Mouse (Mus musculus) ES-Bruce4 (cell line): ENCODE results near the gene Krt16. TPM values are rescaled to one million over a fixed set of nuclear protein-coding genes. Genes with fewer than 3 reads are reported as not detected.

Experiments
- H3K27ac ChIP-seq: 2 replicates; pipeline ENCODE4 v1.5.1; 2012; ENCODE audit warnings: low read length, inconsistent platforms; ENCODE audit not compliant: insufficient read depth
- H3K27me3 ChIP-seq: 2 replicates; pipeline ENCODE4 v1.6.1; 2012; ENCODE audit warnings: mild to moderate bottlenecking, low read length, inconsistent platforms; ENCODE audit not compliant: control insufficient read depth, poor library complexity, insufficient read depth, severe bottlenecking
- H3K36me3 ChIP-seq: 2 replicates; pipeline ENCODE4 v1.6.1; 2012; ENCODE audit warnings: inconsistent platforms, mild to moderate bottlenecking, low read length, moderate library complexity; ENCODE audit not compliant: control insufficient read depth, poor library complexity, insufficient read depth, severe bottlenecking
- H3K4me1 ChIP-seq: one replicate; pipeline ENCODE4 v1.8.1; 2011; ENCODE audit warnings: low read length; ENCODE audit not compliant: control insufficient read depth, insufficient read depth
- H3K4me3 ChIP-seq: 2 replicates; pipeline ENCODE4 v1.5.1; 2011; ENCODE audit warnings: low read depth, mild to moderate bottlenecking, low read length
- H3K9ac ChIP-seq: 2 replicates; pipeline ENCODE4 v1.6.1; 2012; ENCODE audit warnings: low read depth, mild to moderate bottlenecking, inconsistent platforms; ENCODE audit not compliant: poor library complexity, severe bottlenecking
- H3K9me3 ChIP-seq: replicated peaks from 2 replicates; pipeline ENCODE4 v1.6.1; 2012; ENCODE audit warnings: mild to moderate bottlenecking, low read length, inconsistent platforms; ENCODE audit not compliant: control insufficient read depth, poor library complexity, insufficient read depth, severe bottlenecking
- CTCF ChIP-seq: IDR thresholded peaks from one replicate; pipeline ENCODE4 v1.8.1; 2011; ENCODE audit warnings: low read depth, low read length
- EP300 ChIP-seq: IDR thresholded peaks from 2 replicates; pipeline ENCODE4 v1.6.1; 2011; ENCODE audit warnings: low read depth, low read length; ENCODE audit not compliant: insufficient read depth
- POLR2A ChIP-seq: IDR thresholded peaks from one replicate; pipeline ENCODE4 v1.8.1; 2011; ENCODE audit warnings: low read length; ENCODE audit not compliant: insufficient read depth
- polyA plus RNA-seq: library from polyadenylated mRNA; stranded (reverse); fragments of >200 nt; gene quantifications from 2 replicates; pipeline ENCODE4 v1.2.4, GENCODE M21; 2011; ENCODE audit warnings: low read depth; ENCODE audit not compliant: missing spikeins, insufficient read depth, insufficient read length

The Krt16 gene
- polyA plus RNA-seq = 0.99 TPM in 1 of 2 replicates, not detected in the other

- no peak within 1 kb of the TSS for H3K4me3 ChIP-seq
- no peak within 1 kb of the TSS for H3K27ac ChIP-seq
- peaks cover 5% of the 10 kb centered on the region for H3K4me1 ChIP-seq
- no peaks in the 10 kb centered on the region for H3K27me3 ChIP-seq
- no peak within 1 kb of the TSS for H3K9ac ChIP-seq
- TF ChIP-seq EP300 (no peak), CTCF (no peak), POLR2A (no peak)
- no peaks in the 10 kb centered on the region for H3K36me3 ChIP-seq
- H3K9me3 ChIP-seq = no peaks in the 10 kb centered on the region
Measured at GRCm38 (mm10) chr11:100248852-100249465, at the start of gene Krt16. Gene Krt16 (minus strand): TSS chr11:100248902.

DNA sequence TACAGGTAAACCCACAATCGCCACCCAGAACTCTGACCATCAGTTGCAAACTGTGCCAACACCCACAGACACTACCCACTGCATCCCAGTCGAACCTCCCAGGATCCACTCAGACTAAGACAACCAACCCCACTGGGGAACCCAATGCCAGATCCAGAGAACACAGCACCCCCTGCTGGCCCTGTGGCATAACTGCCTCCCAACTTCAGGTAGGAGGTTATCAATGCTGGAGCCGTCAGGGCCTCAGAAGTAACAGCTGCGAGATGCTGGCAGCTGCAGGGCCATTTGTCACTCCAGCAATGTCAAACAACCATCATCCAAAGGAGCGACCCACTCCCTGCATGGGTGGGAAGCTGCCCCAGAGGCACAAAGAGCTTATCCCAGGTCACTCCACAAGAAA lies 49.1 kb upstream of the Krt16 start:
- no peaks in the 10 kb centered on the region for H3K9me3 ChIP-seq
- peak overlapping the region; percentile 30 for H3K4me3 ChIP-seq
- H3K4me1 ChIP-seq = no peaks in the 10 kb centered on the region
- TF ChIP-seq EP300 = no peak
- TF ChIP-seq CTCF = peak; percentile 83
- no peak for TF ChIP-seq POLR2A
- H3K36me3 ChIP-seq = no peaks in the 10 kb centered on the region
- H3K27ac ChIP-seq = no peak overlapping the region
- H3K27me3 ChIP-seq = no peaks in the 10 kb centered on the region
- H3K9ac ChIP-seq = no peak overlapping the region

- H3K27me3 ChIP-seq = no peaks in the 10 kb centered on the region
- no peaks in the 10 kb centered on the region for H3K4me1 ChIP-seq
- H3K27ac ChIP-seq = no peak overlapping the region
- TF ChIP-seq POLR2A = no peak
- peak; percentile 100 for TF ChIP-seq CTCF
- TF ChIP-seq EP300 = peak; percentile 79; the same call in 1 of the 2 replicates
- H3K9ac ChIP-seq = no peak overlapping the region
- H3K9me3 ChIP-seq = no peaks in the 10 kb centered on the region
- no peak overlapping the region for H3K4me3 ChIP-seq
- H3K36me3 ChIP-seq = no peaks in the 10 kb centered on the region
Measured at GRCm38 (mm10) chr11:100295308-100295707, 46.6 kb upstream of the Krt16 start.

DNA sequence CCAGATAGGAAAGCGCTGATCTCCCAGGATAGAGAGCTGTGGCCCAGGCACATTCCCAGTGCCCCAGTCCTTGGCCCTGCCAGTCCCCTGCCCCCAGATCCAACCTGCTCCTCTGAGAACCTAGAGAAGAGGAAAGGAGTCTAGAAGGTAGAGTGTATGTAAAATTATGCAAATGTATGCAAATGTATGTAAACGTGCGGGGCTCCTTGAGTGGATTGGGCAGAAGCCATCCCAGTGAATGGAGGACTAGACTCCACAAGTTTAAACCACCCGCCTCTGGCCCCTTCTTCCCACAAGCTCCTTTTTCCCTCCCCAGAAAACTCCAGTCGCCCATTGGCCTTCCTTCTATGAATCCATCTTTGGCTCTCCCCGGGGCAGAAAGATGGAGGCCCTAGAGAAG lies 44.2 kb upstream of the Krt16 start:
- no peak overlapping the region for H3K4me3 ChIP-seq
- no peak overlapping the region for H3K9ac ChIP-seq
- no peak overlapping the region for H3K27ac ChIP-seq
- no peaks in the 10 kb centered on the region for H3K27me3 ChIP-seq
- H3K4me1 ChIP-seq = peaks cover 4% of the 10 kb centered on the region
- no peak for TF ChIP-seq POLR2A
- no peak for TF ChIP-seq CTCF
- H3K36me3 ChIP-seq = no peaks in the 10 kb centered on the region
- H3K9me3 ChIP-seq = no peaks in the 10 kb centered on the region

GRCm38 (mm10) chr11:100290235-100290634 lies 41.5 kb upstream of the Krt16 start:
- peaks cover 10% of the 10 kb centered on the region for H3K4me1 ChIP-seq
- no peak overlapping the region for H3K27ac ChIP-seq
- H3K9me3 ChIP-seq = no peaks in the 10 kb centered on the region
- no peak overlapping the region for H3K9ac ChIP-seq
- no peak overlapping the region for H3K4me3 ChIP-seq
- H3K36me3 ChIP-seq = no peaks in the 10 kb centered on the region
- TF ChIP-seq CTCF (no peak), POLR2A (no peak), EP300 (no peak)
- H3K27me3 ChIP-seq = no peaks in the 10 kb centered on the region

GRCm38 (mm10) chr11:100288942-100289341 lies 40.2 kb upstream of the Krt16 start:
- Histone ChIP-seq H3K27ac (no peak overlapping the region), H3K36me3 (no peaks in the 10 kb centered on the region), H3K9me3 (no peaks in the 10 kb centered on the region), H3K4me1 (peaks cover 12% of the 10 kb centered on the region), H3K4me3 (no peak overlapping the region), H3K9ac (no peak overlapping the region), H3K27me3 (no peaks in the 10 kb centered on the region)
- 0 out of 2 replicates have a peak, but pooled peaks have one; percentile 11 for TF ChIP-seq EP300
- TF ChIP-seq POLR2A = no peak
